Mouse (Mus musculus): ENCODE data around the gene Iqck. TPM values are rescaled to one million over a fixed set of nuclear protein-coding genes. Genes with fewer than 3 reads are reported as not detected.

Gene Iqck
- polyA plus RNA-seq (2014; fragmentation: Nextera tagmentation; extraction: Ambion mirVana) = 2.2 and 2.8 TPM in 2 replicates

DNA sequence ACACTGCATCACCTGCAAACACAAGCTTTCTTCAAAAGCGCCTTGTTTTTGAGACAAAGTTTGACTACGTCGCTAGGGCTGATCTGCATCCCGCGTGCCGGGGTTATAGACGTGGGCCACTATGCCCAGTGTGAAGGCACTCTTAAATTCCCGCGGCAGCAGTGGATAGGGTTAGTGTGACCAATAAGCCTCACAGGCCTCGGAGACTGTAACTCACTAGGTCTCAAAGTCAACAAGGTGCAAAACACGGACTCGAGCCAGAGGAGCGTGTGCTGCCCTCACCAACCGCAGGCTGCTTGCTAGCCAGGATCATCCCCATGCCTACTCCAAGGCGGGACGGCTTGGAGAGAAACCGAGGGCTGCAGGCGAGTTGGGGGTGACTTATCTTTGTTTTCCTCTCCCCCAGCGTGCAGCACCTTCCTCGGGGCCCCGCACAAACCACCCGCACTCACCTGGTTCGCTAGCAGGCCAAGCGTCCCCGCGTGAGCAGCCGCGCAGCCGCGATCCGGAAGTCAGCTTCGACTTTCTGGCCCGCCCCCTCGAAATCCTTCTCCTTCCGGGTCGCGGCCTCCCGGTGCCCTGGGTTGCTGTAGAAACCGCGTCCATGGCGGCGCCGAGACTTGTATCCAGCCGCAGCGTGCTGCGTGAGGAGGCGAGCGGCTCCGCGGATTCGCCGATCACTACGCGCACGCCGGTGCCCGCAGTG, at the start of gene Iqck:
Gene Iqck, plus strand, starts transcription at position 582 of the 706 bp plus-strand sequence.
- H3K9ac ChIP-seq (ENCODE audit: low read length) = peak within 1 kb of the TSS; percentile 60
- no peaks in the 10 kb centered on the region for H3K27me3 ChIP-seq (replicated peaks; ENCODE audit: control insufficient read depth, insufficient read depth, low read length)
- peak; percentile 95 for DNase-seq (ENCODE audit: low spot score)
- peak within 1 kb of the TSS; percentile 64 for H3K27ac ChIP-seq (ENCODE audit: low read depth)
- ATAC-seq (replicated peaks; ENCODE audit: low FRiP score, low TSS enrichment, low read depth) = peak; percentile 96
- peak within 1 kb of the TSS; percentile 96 for H3K4me3 ChIP-seq (ENCODE audit: low read depth, low read length)
- peaks cover 28% of the 10 kb centered on the region for H3K36me3 ChIP-seq (ENCODE audit: control insufficient read depth, insufficient read depth, low read length)
- H3K4me2 ChIP-seq (ENCODE audit: low read length) = peak within 1 kb of the TSS; percentile 95
- H3K9me3 ChIP-seq (ENCODE audit: control insufficient read depth, low read length) = no peaks in the 10 kb centered on the region
- WGBS = under 1% methylated on average over 57 of the region's 57 CpGs
- peaks cover 17% of the 10 kb centered on the region for H3K4me1 ChIP-seq (replicated peaks; ENCODE audit: control insufficient read depth, insufficient read depth, low read length)

DNA sequence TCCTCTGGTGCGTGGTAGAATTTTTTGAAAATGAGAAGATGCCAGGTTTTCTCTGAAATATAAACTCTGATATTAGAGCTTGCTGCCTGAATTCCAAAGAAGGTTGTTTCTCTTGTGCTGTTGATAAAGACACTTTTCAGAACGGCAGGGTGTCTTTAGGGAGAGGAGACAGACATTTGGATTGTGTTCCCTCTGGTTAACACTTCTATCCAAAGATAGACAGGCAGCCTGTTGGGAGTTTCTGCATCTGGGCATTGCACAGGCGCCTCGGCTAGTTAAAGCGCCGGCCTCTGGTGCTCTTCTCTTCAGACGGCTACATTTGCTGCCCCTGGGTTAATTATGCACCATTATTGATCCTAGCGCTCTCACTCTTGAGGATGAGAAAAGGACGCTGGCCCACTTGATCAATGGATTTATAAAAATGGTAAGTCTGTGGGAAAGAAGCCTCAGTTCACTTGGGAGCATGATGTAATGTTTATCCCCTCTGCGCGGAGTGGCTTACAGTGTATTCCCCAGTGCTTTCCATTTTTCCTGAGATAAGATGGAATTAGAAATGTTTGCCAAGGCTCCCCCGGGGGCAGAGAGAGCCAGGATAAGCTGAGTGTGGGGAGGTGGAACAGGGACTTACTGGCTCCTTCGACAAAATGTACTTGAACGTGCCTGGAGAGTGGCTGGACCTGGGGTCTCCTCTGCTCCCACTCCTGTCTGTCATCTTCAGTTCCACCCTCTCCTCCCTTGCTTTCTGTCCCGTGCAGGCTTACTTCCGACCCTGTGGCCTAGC, 48.7 kb upstream of the Iqck start:
- H3K4me2 ChIP-seq (ENCODE audit: low read length) = no peak overlapping the region
- H3K36me3 ChIP-seq (ENCODE audit: control insufficient read depth, insufficient read depth, low read length) = peaks cover 30% of the 10 kb centered on the region
- no peaks in the 10 kb centered on the region for H3K4me1 ChIP-seq (replicated peaks; ENCODE audit: control insufficient read depth, insufficient read depth, low read length)
- 72% methylated on average over 16 of the region's 16 CpGs for whole genome bisulfite sequencing
- no peaks in the 10 kb centered on the region for H3K27me3 ChIP-seq (replicated peaks; ENCODE audit: control insufficient read depth, insufficient read depth, low read length)
- no peaks in the 10 kb centered on the region for H3K9me3 ChIP-seq (ENCODE audit: control insufficient read depth, low read length)
- no peak for ATAC-seq (replicated peaks; ENCODE audit: low FRiP score, low TSS enrichment, low read depth)
- DNase-seq (ENCODE audit: low spot score) = no peak
- no peak overlapping the region for H3K4me3 ChIP-seq (ENCODE audit: low read depth, low read length)
- H3K9ac ChIP-seq (ENCODE audit: low read length) = no peak overlapping the region
- H3K27ac ChIP-seq (ENCODE audit: low read depth) = no peak overlapping the region

DNA sequence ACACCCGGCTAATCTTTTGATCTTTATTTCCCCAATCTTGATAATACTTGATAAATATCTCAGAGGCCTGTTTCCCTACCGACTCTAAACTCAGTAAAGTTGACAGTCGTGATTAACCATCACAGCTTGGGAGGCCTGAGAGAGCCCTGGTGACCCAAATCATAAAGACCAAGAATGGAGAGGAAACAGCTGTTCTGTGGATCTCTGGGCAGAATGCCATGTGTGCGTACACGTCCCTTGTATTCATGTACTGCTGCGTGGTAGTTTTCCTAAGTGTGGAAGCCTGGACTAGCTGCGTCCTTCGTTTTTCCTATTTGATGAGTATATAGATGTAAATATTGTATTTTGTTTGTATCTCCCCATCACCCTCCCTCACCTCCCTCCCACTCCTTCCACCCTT, 47.7 kb upstream of the Iqck start:
- Histone ChIP-seq H3K4me3 (ENCODE audit: low read depth, low read length) (no peak overlapping the region), H3K9ac (ENCODE audit: low read length) (no peak overlapping the region), H3K27ac (ENCODE audit: low read depth) (no peak overlapping the region), H3K4me1 (replicated peaks; ENCODE audit: control insufficient read depth, insufficient read depth, low read length) (no peaks in the 10 kb centered on the region), H3K4me2 (ENCODE audit: low read length) (no peak overlapping the region), H3K9me3 (ENCODE audit: control insufficient read depth, low read length) (no peaks in the 10 kb centered on the region), H3K27me3 (replicated peaks; ENCODE audit: control insufficient read depth, insufficient read depth, low read length) (no peaks in the 10 kb centered on the region), H3K36me3 (ENCODE audit: control insufficient read depth, insufficient read depth, low read length) (peaks cover 24% of the 10 kb centered on the region)
- DNase-seq (ENCODE audit: low spot score) (no peak), ATAC-seq (replicated peaks; ENCODE audit: low FRiP score, low TSS enrichment, low read depth) (no peak; the same call in 1 of the 2 replicates)
- 50% methylated on average over 8 of the region's 8 CpGs for WGBS

DNA sequence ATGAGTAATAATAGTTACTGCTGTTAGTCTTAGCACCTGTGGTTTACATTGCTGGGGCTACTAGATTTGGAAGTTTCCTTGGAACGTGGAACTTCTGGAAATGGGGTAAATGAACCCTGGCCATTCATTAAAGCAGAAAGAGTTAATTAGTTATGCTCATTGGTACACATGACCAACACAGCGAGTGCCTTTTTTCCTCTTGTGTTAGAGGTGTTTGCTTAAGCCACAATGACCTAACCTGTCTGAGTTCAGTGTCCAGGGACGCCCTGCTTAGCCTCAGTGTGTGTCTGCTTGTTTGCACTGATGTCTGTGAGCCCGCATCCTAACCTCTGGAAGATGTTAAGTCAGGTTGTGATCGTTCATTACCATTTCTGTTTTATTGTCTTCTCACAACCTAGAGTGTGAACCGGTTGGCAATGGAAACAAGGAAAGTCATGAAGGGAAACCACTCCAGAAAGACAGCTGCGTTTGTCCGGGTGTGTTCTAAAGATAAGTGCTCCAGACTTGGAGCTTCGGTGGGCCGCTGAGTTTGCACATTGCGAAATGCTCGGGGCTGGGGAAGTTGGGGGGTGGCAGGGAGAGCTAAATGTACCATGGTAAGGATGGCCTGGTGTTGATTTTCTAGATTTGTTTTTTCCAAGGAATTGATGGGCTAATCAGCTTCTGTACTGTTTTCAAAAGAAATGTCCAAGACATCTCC, 44.0 kb upstream of the Iqck start:
- DNase-seq (ENCODE audit: low spot score) (no peak), ATAC-seq (replicated peaks; ENCODE audit: low FRiP score, low TSS enrichment, low read depth) (no peak)
- Histone ChIP-seq H3K27me3 (replicated peaks; ENCODE audit: control insufficient read depth, insufficient read depth, low read length) (no peaks in the 10 kb centered on the region), H3K4me2 (ENCODE audit: low read length) (no peak overlapping the region), H3K36me3 (ENCODE audit: control insufficient read depth, insufficient read depth, low read length) (peaks cover 39% of the 10 kb centered on the region), H3K4me3 (ENCODE audit: low read depth, low read length) (no peak overlapping the region), H3K9me3 (ENCODE audit: control insufficient read depth, low read length) (no peaks in the 10 kb centered on the region), H3K4me1 (replicated peaks; ENCODE audit: control insufficient read depth, insufficient read depth, low read length) (no peaks in the 10 kb centered on the region), H3K9ac (ENCODE audit: low read length) (no peak overlapping the region), H3K27ac (ENCODE audit: low read depth) (no peak overlapping the region)
- WGBS = 80% methylated on average over 12 of the region's 12 CpGs

DNA sequence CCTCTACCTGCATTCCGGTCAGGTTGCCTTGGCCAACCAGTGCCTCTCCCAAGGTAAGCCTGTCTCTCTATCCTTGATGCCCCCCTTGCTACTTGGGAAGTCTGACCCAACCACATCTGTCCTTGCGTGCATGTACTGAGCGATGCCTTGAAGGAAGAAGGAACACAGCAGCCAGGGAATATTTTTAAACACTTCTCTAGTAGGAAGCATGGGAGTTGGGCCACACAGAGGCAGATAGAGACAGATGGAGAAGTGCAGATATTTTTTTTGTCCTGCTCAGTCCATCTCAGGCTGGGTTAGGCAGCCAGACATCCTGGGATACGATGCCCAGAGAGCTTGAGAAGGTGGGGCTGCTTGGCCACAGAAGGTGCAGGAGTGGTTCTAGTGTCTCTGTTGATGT, 42.0 kb upstream of the Iqck start:
- H3K4me3 ChIP-seq (ENCODE audit: low read depth, low read length) = no peak overlapping the region
- H3K27ac ChIP-seq (ENCODE audit: low read depth) = no peak overlapping the region
- H3K27me3 ChIP-seq (replicated peaks; ENCODE audit: control insufficient read depth, insufficient read depth, low read length) = no peaks in the 10 kb centered on the region
- DNase-seq (ENCODE audit: low spot score) = no peak
- H3K9me3 ChIP-seq (ENCODE audit: control insufficient read depth, low read length) = no peaks in the 10 kb centered on the region
- no peak overlapping the region for H3K4me2 ChIP-seq (ENCODE audit: low read length)
- H3K36me3 ChIP-seq (ENCODE audit: control insufficient read depth, insufficient read depth, low read length) = peaks cover 48% of the 10 kb centered on the region
- no peak for ATAC-seq (replicated peaks; ENCODE audit: low FRiP score, low TSS enrichment, low read depth)
- H3K4me1 ChIP-seq (replicated peaks; ENCODE audit: control insufficient read depth, insufficient read depth, low read length) = no peaks in the 10 kb centered on the region
- H3K9ac ChIP-seq (ENCODE audit: low read length) = no peak overlapping the region
- WGBS = 92% methylated on average over 4 of the region's 4 CpGs

DNA sequence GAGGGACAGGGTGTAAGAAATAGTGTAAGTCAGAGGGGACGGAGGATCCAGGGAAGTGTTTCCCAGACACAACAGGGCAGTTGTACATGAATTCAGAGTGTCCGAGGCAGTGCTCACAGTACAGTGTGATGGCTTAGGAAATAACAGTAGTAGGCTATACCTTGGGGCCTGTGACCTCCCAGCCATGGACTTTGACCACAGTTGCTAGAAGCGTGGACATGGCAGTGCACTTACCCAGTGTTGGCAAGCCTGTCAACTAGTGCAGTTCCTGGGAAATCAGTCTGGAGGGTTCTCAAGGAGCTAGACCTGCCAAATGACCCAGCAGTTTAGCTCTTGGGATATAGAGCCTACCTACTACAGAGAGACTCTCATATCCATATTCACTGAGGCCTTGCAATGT, 39.3 kb upstream of the Iqck start:
- ATAC-seq (replicated peaks; ENCODE audit: low FRiP score, low TSS enrichment, low read depth) (no peak), DNase-seq (ENCODE audit: low spot score) (no peak)
- Histone ChIP-seq H3K4me3 (ENCODE audit: low read depth, low read length) (no peak overlapping the region), H3K36me3 (ENCODE audit: control insufficient read depth, insufficient read depth, low read length) (peaks cover 54% of the 10 kb centered on the region), H3K4me1 (replicated peaks; ENCODE audit: control insufficient read depth, insufficient read depth, low read length) (no peaks in the 10 kb centered on the region), H3K27ac (ENCODE audit: low read depth) (no peak overlapping the region), H3K9me3 (ENCODE audit: control insufficient read depth, low read length) (no peaks in the 10 kb centered on the region), H3K9ac (ENCODE audit: low read length) (no peak overlapping the region), H3K4me2 (ENCODE audit: low read length) (no peak overlapping the region), H3K27me3 (replicated peaks; ENCODE audit: control insufficient read depth, insufficient read depth, low read length) (no peaks in the 10 kb centered on the region)
- 94% methylated on average over 3 of the region's 3 CpGs for WGBS

DNA sequence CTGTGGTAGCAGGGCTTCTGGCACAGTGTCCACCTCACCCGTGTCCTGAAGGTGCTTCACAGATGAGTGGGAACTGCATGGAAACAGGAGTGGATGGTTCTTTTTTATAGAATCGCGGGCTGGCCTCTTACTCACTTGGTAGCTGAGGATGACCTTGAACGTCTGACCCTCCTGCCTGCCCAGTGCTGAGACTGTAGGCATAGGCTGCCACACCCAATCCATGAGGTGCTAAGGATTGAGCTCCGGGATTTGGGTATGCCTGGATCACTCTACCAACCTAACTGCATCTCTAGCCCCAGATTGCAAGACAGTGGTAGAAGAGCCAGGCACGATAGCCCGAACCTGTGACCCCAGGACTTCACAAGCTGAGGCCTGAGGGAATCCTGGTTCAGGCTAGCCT, 37.8 kb upstream of the Iqck start:
- 83% methylated on average over 7 of the region's 7 CpGs for WGBS
- H3K4me3 ChIP-seq (ENCODE audit: low read depth, low read length) = no peak overlapping the region
- peaks cover 52% of the 10 kb centered on the region for H3K36me3 ChIP-seq (ENCODE audit: control insufficient read depth, insufficient read depth, low read length)
- ATAC-seq (replicated peaks; ENCODE audit: low FRiP score, low TSS enrichment, low read depth) (no peak), DNase-seq (ENCODE audit: low spot score) (no peak)
- no peaks in the 10 kb centered on the region for H3K27me3 ChIP-seq (replicated peaks; ENCODE audit: control insufficient read depth, insufficient read depth, low read length)
- no peaks in the 10 kb centered on the region for H3K9me3 ChIP-seq (ENCODE audit: control insufficient read depth, low read length)
- no peaks in the 10 kb centered on the region for H3K4me1 ChIP-seq (replicated peaks; ENCODE audit: control insufficient read depth, insufficient read depth, low read length)
- no peak overlapping the region for H3K27ac ChIP-seq (ENCODE audit: low read depth)
- H3K9ac ChIP-seq (ENCODE audit: low read length) = no peak overlapping the region
- no peak overlapping the region for H3K4me2 ChIP-seq (ENCODE audit: low read length)

DNA sequence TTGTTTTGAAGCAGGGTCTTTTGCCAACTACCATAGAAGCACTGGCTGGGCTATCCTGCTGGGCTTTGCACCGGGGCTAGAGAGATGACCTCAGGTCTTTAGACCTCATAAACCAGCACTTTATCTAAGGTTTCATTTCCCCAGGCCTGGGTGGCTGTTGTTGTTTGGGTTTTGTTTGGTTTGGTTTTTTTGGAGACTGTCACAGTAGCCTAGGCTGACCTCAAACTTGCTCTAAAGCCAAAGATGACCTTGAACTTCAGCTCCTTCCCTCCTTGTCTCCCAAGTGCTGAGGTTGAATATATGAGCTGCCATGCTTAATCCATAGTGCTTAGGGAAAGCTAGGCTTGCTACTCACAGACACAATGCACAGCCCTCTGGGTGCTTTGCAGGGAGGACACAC, 35.9 kb upstream of the Iqck start:
- Histone ChIP-seq H3K4me2 (ENCODE audit: low read length) (no peak overlapping the region), H3K9ac (ENCODE audit: low read length) (no peak overlapping the region), H3K4me1 (replicated peaks; ENCODE audit: control insufficient read depth, insufficient read depth, low read length) (no peaks in the 10 kb centered on the region), H3K27ac (ENCODE audit: low read depth) (no peak overlapping the region), H3K4me3 (ENCODE audit: low read depth, low read length) (no peak overlapping the region), H3K36me3 (ENCODE audit: control insufficient read depth, insufficient read depth, low read length) (peaks cover 44% of the 10 kb centered on the region), H3K27me3 (replicated peaks; ENCODE audit: control insufficient read depth, insufficient read depth, low read length) (no peaks in the 10 kb centered on the region), H3K9me3 (ENCODE audit: control insufficient read depth, low read length) (no peaks in the 10 kb centered on the region)
- WGBS = 80% methylated on average over 1 of the region's 1 CpGs
- no peak for DNase-seq (ENCODE audit: low spot score)
- no peak for ATAC-seq (replicated peaks; ENCODE audit: low FRiP score, low TSS enrichment, low read depth)

Data from intestine, embryonic 14.5 days (tissue).